Mouse (Mus musculus) C2C12 (cell line): Measurements from ENCODE around the gene Nptx1. TPM values are rescaled to one million over a fixed set of nuclear protein-coding genes. Genes with fewer than 3 reads are reported as not detected.

ENCODE experiments used
- H3K27me3 ChIP-seq: one replicate; pipeline ENCODE4 v1.6.1; 2011; ENCODE audit not compliant: control insufficient read depth, insufficient read depth, insufficient read length
- H3K36me3 ChIP-seq: one replicate; pipeline ENCODE4 v1.6.1; 2011; ENCODE audit not compliant: control insufficient read depth, insufficient read depth
- H3K4me3 ChIP-seq: one replicate; pipeline ENCODE4 v1.5.1; 2011; ENCODE audit warnings: mild to moderate bottlenecking, control low read depth; ENCODE audit not compliant: poor library complexity, insufficient read depth, severe bottlenecking
- H3K79me2 ChIP-seq: one replicate; pipeline ENCODE4 v1.6.1; 2011; ENCODE audit not compliant: control insufficient read depth, insufficient read depth
- H3K79me3 ChIP-seq: one replicate; pipeline ENCODE4 v1.6.1; 2011; ENCODE audit warnings: low read depth, control low read depth
- H3ac ChIP-seq: one replicate; pipeline ENCODE3; 2011; ENCODE audit warnings: low read depth; ENCODE audit not compliant: control insufficient read depth, insufficient read length
- CEBPB ChIP-seq: IDR thresholded peaks from one replicate; pipeline ENCODE4 v1.6.1; 2011; ENCODE audit warnings: low read depth, mild to moderate bottlenecking, control low read depth, moderate library complexity
- CTCF ChIP-seq: IDR thresholded peaks from one replicate; pipeline ENCODE4 v1.5.1; 2011; ENCODE audit not compliant: control insufficient read depth, insufficient read depth, insufficient read length
- FOSL1 ChIP-seq: IDR thresholded peaks from one replicate; pipeline ENCODE4 v1.8.0; 2011; ENCODE audit warnings: mild to moderate bottlenecking, low read length; ENCODE audit not compliant: poor library complexity, insufficient read depth, severe bottlenecking
- MAX ChIP-seq: IDR thresholded peaks from one replicate; pipeline ENCODE4 v1.6.1; 2011; ENCODE audit warnings: mild to moderate bottlenecking, control low read depth
- MYOD1 ChIP-seq: IDR thresholded peaks from one replicate; pipeline ENCODE4 v1.6.1; 2011; ENCODE audit warnings: low read depth; ENCODE audit not compliant: control insufficient read depth, insufficient read length
- MYOG ChIP-seq: IDR thresholded peaks from one replicate; pipeline ENCODE4 v1.6.1; 2011; ENCODE audit not compliant: control insufficient read depth, insufficient read length; ENCODE audit errors: extremely low read depth
- USF1 ChIP-seq: IDR thresholded peaks from one replicate; pipeline ENCODE4 v1.6.1; 2011; ENCODE audit warnings: low read depth, mild to moderate bottlenecking, control low read depth, moderate library complexity
- polyA plus RNA-seq: library from polyadenylated mRNA; unstranded; fragments of >200 nt; fragmentation: generic; extraction: Trizol; gene quantifications from one replicate; pipeline ENCODE4 v1.2.1, GENCODE M21; 2012; ENCODE audit warnings: missing spikeins

Gene Nptx1
- polyA plus RNA-seq, 1 experiment = 30.2 TPM

DNA sequence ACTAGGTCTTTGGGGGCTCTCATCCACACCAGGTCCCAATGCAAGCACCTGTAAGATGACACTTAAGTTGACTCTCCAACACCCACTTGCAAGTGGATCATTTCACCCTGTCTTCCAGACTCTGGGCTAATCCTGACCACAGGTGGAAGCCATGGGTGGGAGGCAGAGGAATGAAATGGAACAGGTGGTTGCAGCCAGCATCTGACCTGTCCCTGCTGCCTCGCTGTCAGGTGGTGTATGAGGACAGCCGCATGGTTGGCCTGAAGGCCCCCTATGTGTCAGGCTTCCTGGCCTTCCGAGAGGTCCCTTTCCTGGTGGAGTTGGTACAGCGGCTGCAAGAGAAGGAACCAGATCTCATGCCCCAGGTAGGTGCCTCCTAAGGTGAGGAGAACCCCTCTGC, 48.3 kb downstream of the Nptx1 start:
- Histone ChIP-seq H3ac (no peak overlapping the region), H3K36me3 (peaks cover 10% of the 10 kb centered on the region), H3K79me2 (peaks cover 13% of the 10 kb centered on the region), H3K4me3 (no peak overlapping the region), H3K27me3 (no peaks in the 10 kb centered on the region), H3K79me3 (peaks cover 1% of the 10 kb centered on the region)
- TF ChIP-seq MAX (no peak), USF1 (no peak), FOSL1 (no peak), CEBPB (no peak), MYOG (no peak), MYOD1 (no peak), CTCF (no peak)

DNA sequence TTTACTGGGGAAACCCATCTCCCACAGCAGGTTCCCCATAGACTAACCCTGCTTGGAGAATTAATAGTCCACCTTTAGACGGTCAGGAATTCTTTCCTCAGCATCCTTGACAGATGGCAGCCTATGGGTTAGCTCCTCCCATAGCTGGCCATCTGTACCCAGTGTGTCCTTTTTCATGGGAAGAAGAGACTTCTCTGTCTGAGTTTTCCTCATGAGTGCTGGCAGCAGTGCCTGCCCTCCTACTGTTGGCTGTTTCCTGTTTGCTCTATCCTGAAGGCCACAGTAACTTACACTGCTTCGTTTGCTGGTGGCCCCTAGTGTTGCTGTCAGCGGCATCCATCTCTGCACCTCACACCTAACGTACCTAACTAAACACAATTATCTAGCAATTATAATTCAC, 50.1 kb downstream of the Nptx1 start:
- Histone ChIP-seq H3K79me3 (peaks cover 6% of the 10 kb centered on the region), H3K36me3 (peaks cover 9% of the 10 kb centered on the region), H3K27me3 (no peaks in the 10 kb centered on the region), H3K4me3 (no peak overlapping the region), H3ac (no peak overlapping the region), H3K79me2 (peaks cover 31% of the 10 kb centered on the region)
- TF ChIP-seq USF1 (no peak), CTCF (no peak), MYOD1 (no peak), FOSL1 (no peak), CEBPB (no peak), MAX (no peak), MYOG (no peak)

- H3K36me3 ChIP-seq = peaks cover 5% of the 10 kb centered on the region
- TF ChIP-seq MYOD1 (peak; percentile 69), MYOG (no peak)
- no peak overlapping the region for H3K4me3 ChIP-seq
- H3ac ChIP-seq = no peak overlapping the region
- H3K79me3 ChIP-seq = peaks cover 13% of the 10 kb centered on the region
- H3K27me3 ChIP-seq = no peaks in the 10 kb centered on the region
- peaks cover 42% of the 10 kb centered on the region for H3K79me2 ChIP-seq
Measured at GRCm38 (mm10) chr11:119496147-119496546, 51.4 kb downstream of the Nptx1 start.

DNA sequence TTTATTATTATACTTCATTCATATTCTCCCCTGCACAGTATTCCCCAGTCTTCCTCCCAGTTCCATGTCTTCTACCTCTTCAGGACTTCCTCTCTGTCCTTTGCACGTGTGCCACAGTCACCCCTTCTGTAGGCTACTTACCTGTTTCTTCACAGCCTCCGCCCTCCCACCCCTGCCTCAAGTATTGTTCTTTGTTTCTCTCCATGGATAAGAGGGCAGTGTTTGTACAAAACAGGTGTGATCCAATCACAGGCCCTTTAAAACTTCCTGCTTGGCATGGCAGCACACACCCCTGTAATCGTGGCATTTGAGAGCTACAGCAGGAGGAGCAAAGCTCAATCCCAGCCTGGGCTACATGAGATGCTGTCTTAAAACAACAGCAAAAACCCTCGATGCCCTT, 54.0 kb downstream of the Nptx1 start:
- Histone ChIP-seq H3K36me3 (peaks cover 9% of the 10 kb centered on the region), H3K79me2 (peaks cover 42% of the 10 kb centered on the region), H3K79me3 (peaks cover 14% of the 10 kb centered on the region), H3ac (no peak overlapping the region), H3K4me3 (no peak overlapping the region), H3K27me3 (no peaks in the 10 kb centered on the region)
- no peak for TF ChIP-seq CEBPB
- TF ChIP-seq FOSL1 = no peak
- no peak for TF ChIP-seq MYOD1
- no peak for TF ChIP-seq USF1
- no peak for TF ChIP-seq MAX
- no peak for TF ChIP-seq MYOG
- no peak for TF ChIP-seq CTCF

DNA sequence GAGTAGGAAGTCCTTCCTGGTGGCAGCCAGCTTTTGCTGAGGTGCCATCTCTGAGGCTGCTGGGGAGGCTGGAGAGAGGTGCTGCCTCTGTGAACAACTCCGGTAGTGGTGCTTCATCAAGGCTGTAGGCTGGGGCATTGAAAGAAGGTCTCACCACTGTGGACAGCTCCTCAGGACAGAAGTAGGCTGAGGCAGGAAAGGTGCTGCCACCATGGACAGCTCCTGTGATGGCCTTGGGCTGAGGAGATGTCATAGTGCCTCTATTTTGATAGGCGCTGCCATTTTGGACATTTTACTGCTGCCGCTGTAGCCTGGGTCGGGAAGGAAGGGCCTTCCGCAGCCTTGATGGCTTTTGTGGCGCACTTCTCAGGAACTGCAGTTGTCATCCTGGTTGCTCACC, 54.7 kb downstream of the Nptx1 start:
- H3K79me2 ChIP-seq = peaks cover 42% of the 10 kb centered on the region
- H3K79me3 ChIP-seq = peaks cover 13% of the 10 kb centered on the region
- no peaks in the 10 kb centered on the region for H3K27me3 ChIP-seq
- no peak overlapping the region for H3K4me3 ChIP-seq
- H3ac ChIP-seq = no peak overlapping the region
- TF ChIP-seq USF1 (no peak), CEBPB (no peak), CTCF (no peak)
- H3K36me3 ChIP-seq = peaks cover 14% of the 10 kb centered on the region

DNA sequence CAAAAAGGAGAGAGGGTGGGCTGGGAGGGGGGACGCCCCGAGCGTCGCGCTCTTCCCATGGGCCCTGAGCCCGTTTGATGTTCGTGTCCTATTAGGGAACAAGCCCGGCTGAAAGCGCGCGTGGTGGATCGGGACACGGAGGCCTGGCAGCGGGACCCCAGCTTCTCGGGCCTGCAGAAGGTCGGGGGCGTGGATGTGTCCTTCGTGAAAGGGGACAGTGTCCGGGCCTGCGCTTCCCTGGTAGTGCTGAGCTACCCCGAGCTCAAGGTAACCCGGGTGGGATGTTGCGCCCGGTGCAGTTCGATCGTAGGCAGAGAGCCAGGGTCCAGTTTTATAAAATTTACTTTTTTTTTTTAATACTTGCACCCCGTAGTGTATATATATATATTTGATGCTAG, 55.9 kb downstream of the Nptx1 start:
- Histone ChIP-seq H3K27me3 (no peaks in the 10 kb centered on the region), H3K4me3 (peak overlapping the region; percentile 87), H3K36me3 (peaks cover 24% of the 10 kb centered on the region), H3K79me2 (peaks cover 42% of the 10 kb centered on the region), H3ac (peak overlapping the region; percentile 95), H3K79me3 (peaks cover 13% of the 10 kb centered on the region)
- no peak for TF ChIP-seq MAX
- TF ChIP-seq MYOD1 = no peak
- no peak for TF ChIP-seq MYOG
- TF ChIP-seq USF1 = no peak
- TF ChIP-seq CTCF = no peak
- TF ChIP-seq FOSL1 = no peak
- no peak for TF ChIP-seq CEBPB
